Mouse (Mus musculus): ENCODE data around the gene Trem1. TPM values are rescaled to one million over a fixed set of nuclear protein-coding genes. Genes with fewer than 3 reads are reported as not detected.

Trem1 gene
- under 1 TPM in 1 of 4 experiments, not detected in 3; 0.21 TPM for total RNA-seq (2022)

DNA sequence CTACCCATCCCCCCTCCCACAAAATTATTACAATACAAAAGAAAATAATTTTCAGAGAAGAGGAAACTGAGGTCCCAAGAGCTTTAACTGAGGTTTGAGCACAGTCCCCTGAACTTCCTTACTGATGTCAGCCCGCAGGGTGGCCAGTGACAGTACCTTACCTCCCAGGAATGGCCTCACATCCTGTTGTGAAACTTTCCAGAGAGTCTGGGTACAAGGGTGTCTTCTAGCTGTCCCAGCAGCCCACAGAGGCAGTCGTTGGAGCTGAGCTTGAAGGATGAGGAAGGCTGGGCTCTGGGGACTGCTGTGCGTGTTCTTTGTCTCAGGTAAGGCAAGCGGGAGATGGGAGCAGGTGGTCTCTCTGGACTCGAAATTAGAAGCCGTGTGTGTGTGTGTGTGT, at the start of gene Trem1:
Trem1 (plus strand) TSS at position 251 of the 400 bp plus-strand sequence.
- DNase-seq (ENCODE audit: low spot score in 2 of 2) = no peak

GRCm38 (mm10) chr17:48185252-48185651, 47.3 kb upstream of the Trem1 start:
- no peak for DNase-seq (ENCODE audit: low spot score in 2 of 2)

DNA sequence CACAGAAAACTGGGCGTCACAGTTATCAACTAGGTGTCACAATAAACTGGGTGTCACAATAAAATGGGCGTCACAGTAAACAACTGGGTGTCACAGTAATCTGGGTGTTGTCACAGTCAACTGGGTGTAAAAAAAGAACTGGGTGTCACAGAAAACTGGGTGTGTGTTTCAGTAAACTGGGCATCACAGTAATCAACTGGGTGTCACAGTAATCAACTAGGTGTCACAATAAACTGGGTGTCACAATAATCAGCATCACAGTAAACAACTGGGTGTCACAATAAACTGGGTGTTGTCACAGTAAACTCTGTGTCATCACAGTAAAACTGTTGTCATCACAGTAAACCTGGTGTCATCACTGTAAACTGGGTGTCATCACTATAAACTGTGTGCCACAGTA, 40.2 kb upstream of the Trem1 start:
- no peak for DNase-seq (ENCODE audit: low spot score in 2 of 2)

GRCm38 (mm10) chr17:48203086-48203485, 29.5 kb upstream of the Trem1 start:
- DNase-seq (ENCODE audit: low spot score in 2 of 2) = no peak

GRCm38 (mm10) chr17:48212596-48212995, 20.0 kb upstream of the Trem1 start:
- no peak for DNase-seq (ENCODE audit: low spot score in 2 of 2)

GRCm38 (mm10) chr17:48213511-48213910, 19.1 kb upstream of the Trem1 start:
- no peak for DNase-seq (ENCODE audit: low spot score in 2 of 2)

DNA sequence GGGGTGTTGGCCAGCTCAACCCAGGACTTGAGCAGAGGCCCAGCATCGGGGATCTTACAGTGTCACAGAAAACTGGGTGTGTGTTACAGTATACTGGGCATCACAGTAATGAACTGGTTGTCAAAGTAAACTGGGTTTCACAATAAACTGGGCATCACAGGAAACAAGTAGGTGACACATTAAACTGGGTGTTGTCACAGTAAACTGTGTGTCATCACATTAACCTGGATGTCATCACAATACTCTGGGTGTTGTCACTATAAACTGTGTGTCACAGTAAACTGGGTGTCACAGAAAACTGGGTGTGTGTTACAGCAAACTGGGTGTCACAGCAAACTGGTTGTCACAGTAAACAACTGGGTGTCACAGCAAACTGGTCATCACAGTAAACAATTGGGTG, 17.1 kb upstream of the Trem1 start:
- DNase-seq (ENCODE audit: low spot score in 2 of 2) = no peak

DNA sequence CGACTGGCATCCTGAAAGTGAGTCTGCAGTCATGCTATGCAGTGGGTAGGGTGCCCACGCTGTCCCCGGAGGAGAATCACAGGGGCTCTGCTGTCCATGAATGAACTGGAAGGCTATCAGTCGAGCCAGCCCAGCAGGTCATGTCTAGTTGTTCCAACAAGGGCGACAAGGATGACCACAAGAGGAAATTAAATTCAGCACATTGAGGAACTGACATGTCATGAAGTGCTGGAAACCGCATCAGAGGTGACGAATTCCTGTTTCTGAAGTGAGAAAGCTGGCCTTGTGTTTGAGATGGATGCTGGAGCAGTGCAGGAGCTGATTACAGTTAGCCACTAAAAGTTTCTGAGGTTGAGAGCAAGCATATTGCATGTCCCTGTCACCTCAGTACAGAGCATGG, 1.9 kb upstream of the Trem1 start:
- DNase-seq (ENCODE audit: low spot score in 2 of 2) = no peak

DNA sequence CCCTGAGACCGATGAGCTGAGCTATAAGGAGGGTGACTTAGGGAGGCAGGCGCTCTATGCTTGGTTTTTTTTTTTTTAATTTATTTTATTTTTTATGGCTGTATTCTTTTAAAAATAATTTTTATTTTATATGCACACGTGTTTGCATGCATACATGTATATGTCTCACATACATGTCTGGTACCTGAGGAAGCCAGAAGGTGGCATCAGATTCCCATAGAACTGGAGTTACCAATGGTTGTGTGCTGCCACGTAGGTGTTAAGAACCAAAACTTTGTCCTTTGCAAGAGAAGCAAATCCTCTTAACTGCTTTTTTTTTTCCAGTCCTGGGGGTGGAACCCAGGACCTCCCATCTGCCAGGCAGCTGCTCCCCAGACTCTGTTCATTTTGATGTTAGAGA, 1.2 kb downstream of the Trem1 start:
- no peak for DNase-seq (ENCODE audit: low spot score in 2 of 2)

- no peak for DNase-seq (ENCODE audit: low spot score in 2 of 2)
Measured at GRCm38 (mm10) chr17:48234550-48234949, 2.0 kb downstream of the Trem1 start.

- DNase-seq (ENCODE audit: low spot score in 2 of 2) = no peak
Measured at GRCm38 (mm10) chr17:48235773-48236370, 3.3 kb downstream of the Trem1 start.

GRCm38 (mm10) chr17:48237621-48238020, 5.1 kb downstream of the Trem1 start:
- no peak for DNase-seq (ENCODE audit: low spot score in 2 of 2)

DNA sequence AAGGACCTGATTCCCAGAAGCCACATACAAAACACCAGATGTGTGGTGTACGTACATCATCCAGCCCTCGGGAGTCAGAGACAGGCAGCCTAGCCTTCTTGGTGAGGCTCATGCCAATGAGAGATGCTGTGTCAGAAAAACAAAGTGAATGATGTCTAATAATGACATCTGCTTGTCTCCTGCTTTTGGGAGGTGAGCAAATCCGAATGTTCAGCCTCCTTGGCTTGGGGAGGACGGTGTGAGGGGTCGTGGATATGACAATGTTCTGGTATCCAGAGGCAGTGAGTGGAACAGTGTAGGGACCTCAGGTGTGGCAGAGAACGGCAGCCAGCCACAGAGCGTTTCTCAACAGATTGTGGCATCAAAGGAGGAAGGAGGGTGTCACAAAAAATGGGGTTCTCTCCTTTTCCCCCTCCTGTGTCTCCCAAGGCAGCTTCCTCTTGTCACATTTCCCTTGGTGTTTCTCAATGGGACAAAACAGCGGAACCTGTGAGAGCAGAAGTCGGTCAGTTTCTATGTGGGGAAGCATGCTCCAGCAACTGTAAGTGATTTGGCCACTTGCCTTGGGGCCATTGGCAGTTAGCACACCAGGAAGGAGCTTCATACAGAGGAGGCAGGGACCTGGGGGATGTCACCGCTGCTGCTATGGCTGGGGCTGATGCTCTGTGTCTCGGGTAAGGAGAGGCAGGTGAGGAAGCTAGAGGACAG, 14.8 kb downstream of the Trem1 start, which contains the start of gene Trem3:
Trem3 (plus strand) TSS at position 557 of the 708 bp plus-strand sequence.
- no peak for DNase-seq (ENCODE audit: low spot score in 2 of 2)

- no peak for DNase-seq (ENCODE audit: low spot score in 2 of 2)
Measured at GRCm38 (mm10) chr17:48249039-48249438, 16.5 kb downstream of the Trem1 start.

DNA sequence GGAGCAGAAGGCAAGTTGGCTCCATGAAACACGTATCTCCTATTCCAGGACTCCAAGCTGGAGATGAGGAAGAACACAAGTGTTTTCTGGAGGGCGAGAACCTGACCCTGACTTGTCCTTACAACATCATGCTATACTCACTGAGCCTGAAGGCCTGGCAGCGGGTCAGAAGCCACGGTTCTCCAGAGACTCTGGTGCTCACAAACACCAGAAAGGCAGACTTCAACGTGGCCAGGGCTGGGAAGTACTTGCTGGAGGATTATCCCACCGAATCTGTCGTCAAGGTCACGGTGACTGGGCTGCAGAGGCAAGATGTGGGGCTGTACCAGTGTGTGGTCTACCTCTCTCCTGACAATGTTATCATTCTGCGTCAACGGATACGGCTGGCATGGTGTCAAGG, 16.9 kb downstream of the Trem1 start:
- DNase-seq (ENCODE audit: low spot score in 2 of 2) = no peak

DNA sequence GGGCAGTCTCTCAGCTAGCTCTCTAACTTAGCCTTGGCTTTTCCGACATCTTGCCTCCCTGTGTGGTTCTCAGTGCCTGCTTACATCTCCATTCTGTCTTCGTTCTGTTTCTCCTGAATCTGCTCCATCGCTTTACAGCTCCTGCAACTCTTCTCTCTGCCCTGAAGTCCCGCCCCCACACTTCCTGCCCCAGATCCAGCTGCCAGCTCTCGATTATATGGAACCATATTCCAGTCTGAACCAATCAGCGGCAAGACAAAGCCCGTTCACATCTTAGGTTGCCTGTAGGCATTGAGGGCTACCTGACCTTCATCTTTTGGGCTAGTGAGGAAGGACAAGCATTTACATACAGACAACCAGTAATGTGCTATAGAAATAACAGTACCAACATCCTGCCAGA, 18.1 kb downstream of the Trem1 start:
- DNase-seq (ENCODE audit: low spot score in 2 of 2) = no peak

DNA sequence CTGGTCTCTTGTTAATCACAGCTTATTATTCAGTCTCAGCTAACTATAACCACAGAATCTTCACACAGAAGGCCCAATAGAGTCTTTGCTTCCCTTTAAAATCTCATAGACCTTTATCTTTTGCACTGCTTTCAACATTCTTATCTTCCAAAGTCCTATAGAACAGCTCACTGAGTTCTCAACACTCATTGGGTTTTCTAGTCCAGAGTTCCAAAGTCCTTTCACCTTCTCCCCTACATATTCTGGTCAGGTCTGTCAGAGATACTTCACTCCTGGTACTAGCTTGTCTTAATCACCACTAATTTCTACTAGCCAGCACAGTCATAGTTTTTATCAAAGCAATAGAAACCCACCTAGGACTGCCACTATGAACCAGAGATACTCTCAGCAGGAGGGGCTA, 24.0 kb downstream of the Trem1 start:
- no peak for DNase-seq (ENCODE audit: low spot score in 2 of 2)

- no peak for DNase-seq (ENCODE audit: low spot score in 2 of 2)
Measured at GRCm38 (mm10) chr17:48261868-48262267, 29.3 kb downstream of the Trem1 start.

DNA sequence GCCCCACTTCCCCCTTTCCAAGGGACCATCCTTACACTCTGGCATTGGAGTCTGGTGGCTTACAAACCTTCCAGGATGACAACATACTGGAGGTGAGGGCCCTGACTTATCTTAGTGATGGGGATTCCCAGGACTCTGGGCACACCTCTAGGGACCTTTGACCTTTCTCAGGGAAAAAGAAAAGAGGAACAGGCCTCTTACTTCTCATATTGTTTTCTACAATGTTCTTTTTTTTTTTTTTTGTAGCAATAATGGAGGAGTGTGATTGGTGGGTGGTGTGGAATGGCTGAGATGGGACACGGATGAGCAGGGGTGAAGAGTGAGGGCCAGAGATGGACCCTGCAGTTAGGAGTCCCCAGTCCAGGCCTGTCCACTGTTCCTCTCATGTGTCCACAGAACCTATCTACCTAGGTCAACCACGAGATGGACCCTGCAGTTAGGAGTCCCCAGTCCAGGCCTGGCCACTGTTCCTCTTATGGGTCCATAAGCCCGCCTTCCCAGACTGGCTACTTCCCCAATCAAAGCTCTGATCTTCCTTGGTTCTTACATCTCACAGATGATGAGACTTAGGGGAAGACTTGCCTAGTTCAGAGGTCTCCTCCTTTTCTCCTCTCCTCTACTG, 31.3 kb downstream of the Trem1 start, which contains the start of gene Treml4:
Treml4 (plus strand) TSS at position 555 of the 622 bp plus-strand sequence.
- no peak for DNase-seq (ENCODE audit: low spot score in 2 of 2)

- DNase-seq (ENCODE audit: low spot score in 2 of 2) = no peak
Measured at GRCm38 (mm10) chr17:48264662-48265061, 32.1 kb downstream of the Trem1 start.

- no peak for DNase-seq (ENCODE audit: low spot score in 2 of 2)
Measured at GRCm38 (mm10) chr17:48266138-48266537, 33.6 kb downstream of the Trem1 start.

DNA sequence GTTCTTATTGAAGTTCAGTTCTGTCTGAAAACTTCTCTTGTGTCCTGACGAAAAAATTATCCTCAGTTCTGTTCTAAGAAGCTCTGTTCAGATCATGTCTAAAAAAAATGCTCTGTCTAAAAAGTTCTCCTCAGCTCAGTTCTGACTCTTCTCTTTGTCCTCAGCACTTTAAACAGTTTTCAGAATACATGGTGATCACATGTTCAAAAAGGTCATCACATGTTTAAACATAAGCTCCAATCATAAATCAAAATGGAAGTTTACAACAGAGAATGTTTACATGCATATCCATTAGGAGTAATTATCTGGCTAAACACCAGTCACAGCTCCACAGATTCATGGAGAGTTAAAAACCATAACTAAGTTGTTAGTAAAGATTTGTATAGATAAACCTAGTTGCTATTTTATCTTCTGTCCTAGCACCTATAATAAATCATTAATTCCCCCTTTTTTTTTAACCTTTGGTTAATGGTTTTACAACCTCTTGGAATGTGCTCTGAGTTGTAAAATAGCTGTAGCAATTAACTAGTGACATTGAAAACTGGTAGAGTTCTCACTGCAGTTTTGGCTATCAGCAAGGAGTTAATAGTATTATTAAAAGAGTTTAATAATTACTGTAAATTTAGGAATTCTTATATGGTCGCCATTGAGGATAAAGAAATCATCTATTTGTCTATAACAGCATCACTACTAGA, 34.2 kb downstream of the Trem1 start:
- no peak for DNase-seq (ENCODE audit: low spot score in 2 of 2)

Measured in left cerebral cortex, adult 8-10 months (tissue).